Mouse (Mus musculus) yolk sac, embryonic 10.5 days (tissue): Measurements from ENCODE around the gene Gm16181.
"Not testable (repeated sequence)": the region's sequence is repeated elsewhere in the genome, so short reads cannot be mapped to it uniquely, and the experiment has no call there.

ENCODE experiments used
- DNase-seq: peaks from one replicate; pipeline ENCODE4 v3.0.0-alpha.2; 2017; ENCODE audit warnings: low spot score

The Gm16181 gene

DNA sequence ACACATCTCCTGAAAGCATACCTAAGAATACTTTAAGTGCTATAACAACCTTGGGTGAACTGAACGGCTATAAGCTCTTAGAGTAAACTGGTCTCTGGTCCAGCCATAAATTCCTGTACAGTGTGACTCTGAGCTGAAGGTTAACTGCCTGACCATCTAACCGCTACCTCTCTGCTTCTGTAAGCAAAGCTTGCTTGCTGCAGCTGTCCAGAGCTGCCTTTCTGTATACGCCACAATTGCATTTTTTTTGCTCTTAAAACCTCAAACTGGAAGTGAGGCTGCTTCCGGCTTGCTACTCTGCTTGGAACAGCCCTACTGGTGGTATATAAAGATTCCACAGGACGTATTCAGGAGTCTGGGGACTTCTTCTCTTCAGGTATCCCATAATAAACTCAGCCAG lies 12.0 kb downstream of the Gm16181 start:
- DNase-seq, result no peak

DNA sequence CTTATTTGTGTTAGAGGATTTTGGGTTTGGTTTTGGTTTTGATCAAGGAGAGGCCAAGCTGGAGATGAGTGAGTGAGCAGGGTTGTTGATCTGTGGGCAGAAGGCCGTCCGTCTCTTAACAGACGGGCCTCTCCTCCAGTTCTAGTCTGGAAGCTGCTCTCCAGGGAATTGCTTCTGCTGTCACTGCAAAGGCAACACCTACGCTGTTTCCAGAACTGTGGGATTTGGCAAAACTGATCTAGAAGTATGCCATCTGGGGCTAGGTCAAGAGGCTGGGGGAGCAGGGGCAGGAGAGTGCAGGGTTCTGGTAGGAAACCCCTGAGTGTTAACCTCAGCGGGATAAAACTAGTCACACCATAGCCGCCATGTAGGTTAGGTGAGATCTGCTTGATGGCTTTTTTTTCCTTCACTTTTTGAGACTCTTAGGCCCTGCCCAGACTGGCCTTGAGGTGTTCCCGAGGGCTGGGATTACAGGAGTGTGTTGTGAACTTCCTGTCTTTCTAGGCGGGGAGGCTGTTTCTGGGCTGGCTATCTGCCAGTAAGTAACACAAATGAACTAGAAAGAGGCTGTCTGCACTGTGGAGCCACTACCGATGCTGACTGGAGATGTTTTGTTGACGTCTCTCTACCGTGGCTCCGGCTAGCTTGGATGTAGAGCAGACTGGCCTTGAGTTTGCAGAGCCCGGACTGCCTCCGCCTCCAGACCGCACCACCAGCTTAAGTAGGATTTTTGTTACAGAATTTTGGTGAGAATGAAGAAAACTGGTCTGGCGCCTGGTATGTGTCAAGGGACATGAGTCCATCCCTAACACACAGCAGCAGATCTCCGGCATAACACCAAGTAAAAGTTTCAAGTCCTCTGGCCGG lies 12.7 kb downstream of the Gm16181 start, which contains the start of gene Atp6v1g2:
Gene Atp6v1g2 (plus strand): TSS at position 547 of the 867 bp plus-strand sequence.
- DNase-seq, result no peak

DNA sequence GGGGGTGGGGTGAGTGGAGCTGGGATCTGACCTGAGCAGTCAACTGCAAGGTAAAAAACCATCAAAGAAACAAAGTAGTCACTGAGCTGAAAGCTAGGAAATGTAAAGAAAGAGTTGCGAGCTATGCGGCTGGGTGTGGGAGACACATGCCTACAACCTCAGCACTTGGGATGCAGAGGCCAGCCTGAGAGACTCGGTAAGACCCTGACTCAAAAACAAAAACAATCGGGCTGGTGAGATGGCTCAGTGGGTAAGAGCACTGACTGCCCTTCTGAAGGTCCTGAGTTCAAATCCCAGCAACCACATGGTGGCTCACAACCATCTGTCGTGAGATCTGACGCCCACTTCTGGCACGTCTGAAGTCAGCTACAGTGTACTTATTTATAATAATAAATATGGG lies 13.5 kb downstream of the Gm16181 start:
- not testable (repeated sequence) for DNase-seq

DNA sequence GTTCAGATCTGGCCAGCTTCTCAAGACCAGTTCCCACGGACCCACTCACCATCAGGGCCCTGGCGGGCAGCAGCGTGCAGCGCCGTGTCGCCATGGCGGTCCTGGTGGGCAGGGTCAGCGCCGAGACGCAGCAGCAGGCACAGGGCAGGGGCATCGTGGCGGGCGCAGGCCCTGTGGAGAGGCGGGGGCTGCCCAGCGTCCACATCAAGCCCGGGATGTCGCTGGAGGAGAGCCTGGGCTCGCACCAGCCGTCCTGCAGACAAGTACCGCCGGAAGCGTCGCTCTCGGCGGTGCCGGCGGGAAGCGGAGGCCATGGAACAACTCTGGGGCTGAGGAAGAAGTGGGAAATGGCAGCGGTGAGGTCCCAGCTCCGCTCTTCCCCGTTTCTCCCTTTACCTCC lies 14.3 kb downstream of the Gm16181 start:
- DNase-seq, result peak; percentile 57

DNA sequence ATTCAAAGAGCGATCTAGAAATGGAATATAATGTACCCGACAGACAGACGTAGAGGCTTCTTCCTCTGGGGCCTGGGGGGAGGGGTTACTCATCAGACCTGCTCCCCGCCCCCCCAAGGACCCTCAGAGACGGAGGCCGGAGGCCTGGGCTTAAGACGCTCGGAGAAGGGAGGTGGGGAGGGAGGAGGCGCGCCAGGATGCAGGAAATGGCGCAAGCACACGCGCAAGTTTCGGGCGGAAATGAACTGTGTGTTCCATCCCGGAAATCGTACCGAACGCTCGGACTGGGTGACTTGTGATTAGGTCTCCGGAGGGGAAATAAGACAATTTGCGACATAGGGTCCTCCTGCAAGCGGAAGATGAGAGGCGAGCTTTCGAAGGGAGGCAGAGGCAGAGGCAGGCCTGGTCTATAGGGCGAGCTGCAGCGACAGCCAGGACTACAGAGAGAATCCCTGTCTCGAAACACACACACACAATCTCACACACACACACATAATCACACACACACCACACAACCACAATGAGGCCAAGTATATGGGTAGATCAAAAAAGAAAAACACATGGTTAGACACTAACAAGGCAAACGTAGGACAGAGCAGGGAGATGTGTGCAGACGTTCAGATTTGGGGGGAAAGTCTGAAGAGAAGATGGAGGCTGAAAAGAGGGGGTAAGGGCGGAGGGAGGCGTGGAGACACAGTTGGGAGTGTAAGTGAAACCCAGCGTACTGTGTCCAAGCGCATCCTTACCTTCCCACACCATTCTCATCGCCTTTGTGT lies 15.2 kb downstream of the Gm16181 start, which contains the start of gene Nfkbil1:
Gene Nfkbil1 (minus strand): TSS at position 179 of the 776 bp plus-strand sequence.
- peak; percentile 93 for DNase-seq

DNA sequence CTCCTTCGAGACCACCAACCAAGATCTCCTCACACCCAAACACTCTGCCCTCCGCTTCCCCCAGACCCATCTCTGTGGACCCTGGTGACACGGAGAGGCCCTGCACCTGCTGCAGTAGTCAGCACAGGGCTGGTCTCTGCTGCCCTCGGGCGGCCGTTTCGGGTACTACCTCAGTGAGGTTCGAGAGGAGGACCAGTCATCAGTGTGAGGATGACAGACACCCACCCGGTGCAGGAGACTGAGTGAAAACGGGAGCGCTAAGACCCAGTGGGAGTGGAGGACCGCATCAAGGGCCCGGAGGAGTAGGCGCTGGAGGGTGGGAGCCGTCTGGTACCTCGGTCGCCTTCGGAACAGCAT lies 15.7 kb downstream of the Gm16181 start:
- peak; percentile 91 for DNase-seq

DNA sequence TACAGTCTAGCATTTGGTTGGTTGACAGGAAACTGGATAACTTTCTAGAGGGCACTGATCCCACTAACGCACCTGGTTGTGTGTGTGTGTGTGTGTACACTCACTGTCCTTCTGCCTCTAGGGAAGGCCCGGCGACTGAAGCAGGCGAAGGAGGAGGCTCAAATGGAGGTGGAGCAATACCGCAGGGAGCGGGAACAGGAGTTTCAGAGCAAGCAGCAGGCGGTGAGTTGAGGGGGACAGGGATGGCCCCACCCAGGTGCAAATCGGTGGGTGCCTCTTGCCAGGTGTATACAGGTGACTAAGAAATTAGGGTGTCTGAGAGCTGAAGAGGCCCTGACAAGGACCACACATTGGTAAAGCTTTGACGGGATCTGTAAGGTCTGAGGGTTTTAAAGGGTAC lies 16.4 kb downstream of the Gm16181 start:
- no peak for DNase-seq

DNA sequence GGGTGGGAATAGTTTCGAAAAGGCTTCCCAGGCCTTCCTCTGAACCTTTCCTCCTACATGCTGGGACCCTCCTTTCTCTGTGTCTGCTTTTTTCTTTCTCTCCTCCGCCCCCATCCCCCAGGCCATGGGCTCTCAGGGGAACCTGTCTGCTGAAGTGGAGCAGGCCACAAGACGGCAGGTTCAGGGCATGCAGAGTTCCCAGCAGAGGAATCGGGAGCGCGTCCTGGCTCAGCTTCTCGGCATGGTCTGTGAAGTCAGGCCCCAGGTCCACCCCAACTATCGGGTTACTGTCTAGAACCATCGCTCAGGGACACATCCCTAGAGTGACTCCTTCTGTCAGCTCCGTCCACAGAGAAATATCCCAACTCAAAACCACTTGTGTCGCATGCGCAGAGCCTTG lies 16.9 kb downstream of the Gm16181 start:
- no peak for DNase-seq

DNA sequence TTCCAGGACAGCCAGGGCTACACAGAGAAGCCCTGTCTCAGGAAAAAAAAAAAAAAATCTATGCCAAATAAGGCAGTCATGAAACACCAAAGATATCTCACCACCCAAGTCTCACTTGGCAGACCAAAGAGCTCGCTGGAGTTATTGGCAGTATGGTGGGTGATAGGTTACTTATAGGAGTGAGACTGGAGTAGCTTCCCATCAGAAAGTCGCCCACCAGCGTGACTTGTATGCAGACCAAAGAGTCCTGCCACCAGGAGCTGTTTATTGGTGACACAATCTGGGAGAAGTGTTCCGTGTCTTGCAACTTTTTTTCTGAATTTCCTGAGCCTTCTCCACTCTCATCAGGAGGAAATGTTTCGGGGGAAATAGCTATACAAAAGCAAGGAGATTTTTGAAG lies 19.1 kb downstream of the Gm16181 start:
- no peak for DNase-seq

DNA sequence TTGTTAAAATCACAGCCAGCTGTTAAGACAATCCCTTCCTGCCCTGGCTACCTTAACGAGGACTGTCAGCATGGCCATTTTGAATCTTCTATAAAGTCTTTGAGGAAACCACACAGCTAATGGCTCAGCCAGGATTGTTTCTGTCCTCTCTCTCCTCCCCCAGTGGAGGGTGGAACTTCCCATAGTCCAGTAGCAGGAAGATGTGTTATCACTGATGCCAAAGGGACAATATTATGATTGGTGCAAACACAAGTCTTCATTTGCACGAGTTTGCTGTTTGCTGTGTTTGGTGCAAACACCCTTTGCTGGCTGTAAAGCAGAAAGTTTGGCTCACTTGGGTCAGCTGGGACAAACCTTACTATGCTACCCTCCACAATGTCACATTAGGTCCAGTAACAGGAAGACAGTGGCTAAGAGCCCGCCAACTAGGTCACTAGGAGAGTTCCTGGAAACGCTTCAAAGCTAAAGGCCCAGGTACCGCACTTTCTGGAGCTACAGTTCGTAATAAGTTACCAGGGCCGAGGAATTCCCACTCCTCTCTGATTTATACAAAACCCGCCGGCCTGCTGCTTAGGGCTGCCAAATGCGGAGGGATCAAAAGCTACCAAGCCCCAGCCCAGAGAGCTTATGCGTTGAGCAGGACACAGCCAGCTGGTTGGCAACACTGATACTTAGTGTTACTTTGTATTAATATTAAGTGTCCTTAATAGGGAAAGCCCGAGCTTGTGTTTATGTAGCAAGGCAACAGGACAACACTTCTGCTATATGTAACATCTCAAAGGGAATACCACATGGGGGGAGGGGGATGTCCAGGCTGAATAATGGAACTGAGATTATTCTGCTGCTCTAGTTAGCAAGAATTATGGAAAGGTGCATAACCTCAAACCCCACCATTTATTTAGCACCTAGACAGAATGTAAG lies 20.0 kb downstream of the Gm16181 start:
- DNase-seq, result no peak

DNA sequence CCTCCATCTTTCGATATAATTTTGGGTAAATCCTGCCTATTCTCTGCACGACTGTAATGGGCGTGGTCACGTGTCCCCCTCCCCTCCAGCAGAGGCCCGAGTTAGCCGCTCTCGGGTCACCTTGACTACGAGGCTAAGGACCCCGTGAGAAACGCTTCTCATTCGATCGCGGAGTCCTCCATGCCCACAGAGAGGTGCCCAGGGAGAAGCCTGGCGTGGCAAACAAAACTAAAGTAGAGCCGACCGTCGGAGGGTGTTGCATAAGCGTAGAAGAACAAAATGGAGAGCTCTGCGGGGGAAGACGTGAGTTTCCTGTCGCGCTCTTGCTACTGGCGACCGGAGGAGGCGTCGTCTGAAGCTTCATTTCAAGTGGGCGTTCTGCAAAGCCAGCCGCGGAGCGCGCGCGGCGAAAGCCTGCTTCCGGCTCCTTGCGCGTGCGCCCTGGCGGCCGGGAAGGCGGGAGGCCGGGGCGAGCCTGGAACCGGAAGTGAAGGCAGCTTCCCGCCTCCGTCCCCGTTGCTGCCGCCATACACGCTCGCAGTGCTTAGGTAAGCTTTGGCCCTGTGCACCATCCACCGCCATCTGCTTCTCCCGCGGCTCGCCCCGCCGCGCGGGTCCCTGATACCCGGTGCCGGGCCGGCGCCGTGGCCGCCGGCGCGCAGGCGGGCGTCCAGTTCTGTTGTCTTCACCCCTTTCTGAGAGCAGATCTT lies 20.8 kb downstream of the Gm16181 start, which contains the start of gene Ddx39b:
Gene Ddx39b (plus strand): TSS at position 442 of the 710 bp plus-strand sequence.
- peak; percentile 97 for DNase-seq

DNA sequence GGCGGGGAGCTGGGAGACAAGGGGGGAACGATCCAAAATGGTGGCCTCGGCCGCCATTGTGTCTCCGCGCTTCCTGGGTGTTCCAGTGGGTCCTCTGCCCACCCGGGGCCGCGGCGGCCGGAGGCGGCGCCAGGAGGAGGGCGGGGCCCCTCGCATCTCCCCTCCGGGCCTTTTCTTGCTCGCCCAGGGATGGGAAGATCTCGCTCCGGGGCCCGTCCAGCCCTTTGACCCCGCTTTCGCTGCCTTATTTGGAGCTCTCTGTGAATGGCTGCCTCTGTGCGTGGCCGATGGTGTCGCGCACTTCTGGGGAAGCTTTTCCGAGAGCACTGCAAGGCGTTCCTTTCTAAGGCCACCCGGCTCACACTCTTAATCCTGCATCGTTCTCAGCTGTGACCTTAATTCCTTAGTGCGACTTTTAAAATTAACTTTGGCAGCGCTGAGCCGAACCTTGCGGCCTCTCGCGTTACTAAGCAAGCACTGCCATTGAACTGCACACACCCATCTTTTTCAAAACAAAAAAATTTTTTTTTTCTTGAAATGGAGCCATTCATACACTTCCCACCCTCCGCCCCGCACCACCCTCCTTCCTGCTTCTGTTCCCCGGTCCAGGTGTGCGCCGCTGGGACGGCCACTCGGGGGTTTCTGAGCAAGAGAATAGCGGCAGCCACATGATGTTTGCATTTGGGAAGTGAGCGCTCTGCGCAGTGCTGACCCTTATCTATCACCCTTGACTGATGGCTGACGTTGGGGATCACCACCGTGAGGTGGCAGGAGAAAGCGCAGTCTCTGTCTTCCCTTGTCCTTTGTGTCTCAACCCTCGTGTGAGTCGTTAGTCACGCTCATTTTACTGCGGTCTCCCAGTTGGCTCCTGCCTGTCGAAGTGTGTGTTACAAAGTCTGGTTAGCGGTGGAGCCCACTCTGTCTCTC lies 21.6 kb downstream of the Gm16181 start:
- DNase-seq, result peak; percentile 77

DNA sequence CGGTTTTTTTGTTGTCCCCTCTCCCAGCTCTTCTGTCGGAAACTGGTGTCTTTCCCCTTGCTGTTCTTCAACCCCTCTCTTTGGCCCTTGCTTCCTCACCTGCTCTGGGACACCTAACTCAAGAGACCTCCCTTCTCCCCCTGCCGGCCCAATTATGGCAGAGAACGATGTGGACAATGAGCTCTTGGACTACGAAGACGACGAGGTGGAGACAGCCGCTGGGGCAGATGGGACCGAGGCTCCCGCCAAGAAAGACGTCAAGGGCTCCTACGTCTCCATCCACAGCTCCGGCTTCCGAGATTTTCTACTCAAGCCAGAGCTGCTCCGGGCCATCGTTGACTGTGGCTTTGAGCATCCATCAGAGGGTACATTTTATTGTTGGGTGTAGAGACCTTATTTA lies 22.5 kb downstream of the Gm16181 start:
- peak; percentile 50 for DNase-seq

DNA sequence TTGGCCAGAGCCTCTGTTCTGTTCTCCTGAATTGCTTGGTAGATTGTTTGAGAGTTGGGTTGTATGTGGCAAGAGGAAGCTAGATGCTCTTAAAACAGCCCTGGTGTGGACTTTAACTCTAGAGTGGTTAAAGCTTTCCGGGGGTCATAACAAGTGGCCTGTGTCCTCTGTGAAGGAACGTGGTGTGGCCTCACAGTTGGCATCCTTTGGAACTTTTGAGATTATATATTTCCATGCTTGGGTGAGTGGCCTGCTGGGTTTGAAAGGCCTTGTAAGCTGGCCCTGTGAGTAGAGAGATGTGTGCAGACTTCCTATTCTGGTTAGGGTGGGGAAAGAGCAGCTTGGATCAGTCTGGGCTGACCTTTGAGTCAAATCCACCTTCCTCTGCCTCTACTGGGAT lies 24.4 kb downstream of the Gm16181 start:
- DNase-seq, result no peak

DNA sequence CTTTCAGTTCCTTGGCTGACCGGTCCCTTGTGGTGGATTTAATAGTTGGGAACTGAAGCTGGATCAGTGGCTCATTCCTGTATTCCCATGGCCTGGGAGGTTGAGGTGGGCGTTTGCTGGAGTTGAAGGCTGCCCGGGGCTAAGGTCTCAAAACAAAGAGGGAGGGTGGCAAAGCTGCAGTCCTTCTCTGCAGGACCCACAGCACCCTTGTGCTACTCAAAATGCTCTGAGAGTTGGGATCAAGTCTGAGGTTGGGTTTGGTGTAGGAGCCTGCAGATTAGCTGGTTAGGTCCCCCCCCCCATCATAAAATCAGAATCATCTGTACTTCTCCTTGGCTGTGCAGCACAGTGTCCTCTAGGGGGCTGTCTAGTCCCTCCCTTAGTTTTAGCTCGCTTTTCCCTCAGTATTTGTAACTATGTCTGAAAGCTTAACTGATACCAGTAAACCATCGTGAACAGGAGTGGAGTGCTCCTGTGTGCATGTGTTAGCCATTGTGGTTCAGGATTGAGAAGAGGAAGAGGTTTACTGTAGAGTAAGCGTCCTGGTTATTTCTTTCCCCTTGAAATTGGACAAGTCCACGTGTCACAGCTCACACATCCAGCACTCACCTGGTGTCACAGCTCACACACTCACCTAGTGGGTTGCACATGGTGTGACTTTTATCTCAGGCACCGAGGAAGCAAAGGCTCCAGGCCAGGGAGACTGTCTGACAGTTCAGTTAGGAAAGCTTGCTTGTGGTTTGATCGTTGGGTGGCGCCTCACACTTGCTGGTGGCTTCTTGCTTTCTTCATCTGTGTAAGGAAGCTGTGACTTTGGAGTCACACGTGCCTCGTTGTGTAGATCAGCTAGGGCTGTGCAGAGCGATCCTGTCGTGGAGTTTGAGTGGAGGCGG lies 25.3 kb downstream of the Gm16181 start:
- DNase-seq, result no peak

DNA sequence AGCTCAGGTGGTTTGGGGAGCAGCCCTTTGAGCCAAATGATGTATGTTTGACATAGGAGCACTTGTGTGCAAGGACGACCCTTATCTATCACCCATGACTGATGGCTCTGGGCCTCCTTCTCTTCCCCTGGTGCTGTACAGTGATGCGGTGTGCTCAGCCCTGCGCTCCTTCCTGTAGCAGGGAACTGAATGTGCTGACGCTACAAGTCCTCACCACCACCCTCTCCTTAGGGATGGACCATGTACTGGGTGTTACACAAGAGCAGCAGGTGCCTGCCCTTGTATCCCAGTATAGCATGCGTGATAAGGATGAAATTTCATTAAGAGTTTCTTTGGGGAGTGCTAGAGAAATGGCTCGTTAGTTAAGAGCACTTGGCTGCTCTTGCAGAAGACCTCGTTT lies 26.5 kb downstream of the Gm16181 start:
- DNase-seq, result no peak

DNA sequence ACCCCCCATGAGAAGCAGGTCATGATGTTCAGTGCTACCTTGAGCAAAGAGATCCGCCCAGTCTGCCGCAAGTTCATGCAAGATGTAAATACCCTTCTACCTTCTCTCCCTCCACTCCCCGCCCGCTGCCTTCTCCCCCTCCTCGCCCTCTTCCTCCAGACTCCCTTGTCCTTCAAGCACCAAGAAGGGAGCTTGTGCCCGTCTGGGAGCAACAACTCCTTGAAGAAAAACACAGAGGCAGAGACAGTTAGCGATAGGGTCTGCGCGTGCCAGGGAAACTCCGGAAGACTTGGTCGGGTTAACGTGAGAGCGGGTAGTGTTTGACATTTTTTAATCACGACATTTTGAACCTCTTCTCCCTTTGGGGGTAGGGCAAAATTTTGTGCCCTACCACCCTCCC lies 28.4 kb downstream of the Gm16181 start:
- no peak for DNase-seq

DNA sequence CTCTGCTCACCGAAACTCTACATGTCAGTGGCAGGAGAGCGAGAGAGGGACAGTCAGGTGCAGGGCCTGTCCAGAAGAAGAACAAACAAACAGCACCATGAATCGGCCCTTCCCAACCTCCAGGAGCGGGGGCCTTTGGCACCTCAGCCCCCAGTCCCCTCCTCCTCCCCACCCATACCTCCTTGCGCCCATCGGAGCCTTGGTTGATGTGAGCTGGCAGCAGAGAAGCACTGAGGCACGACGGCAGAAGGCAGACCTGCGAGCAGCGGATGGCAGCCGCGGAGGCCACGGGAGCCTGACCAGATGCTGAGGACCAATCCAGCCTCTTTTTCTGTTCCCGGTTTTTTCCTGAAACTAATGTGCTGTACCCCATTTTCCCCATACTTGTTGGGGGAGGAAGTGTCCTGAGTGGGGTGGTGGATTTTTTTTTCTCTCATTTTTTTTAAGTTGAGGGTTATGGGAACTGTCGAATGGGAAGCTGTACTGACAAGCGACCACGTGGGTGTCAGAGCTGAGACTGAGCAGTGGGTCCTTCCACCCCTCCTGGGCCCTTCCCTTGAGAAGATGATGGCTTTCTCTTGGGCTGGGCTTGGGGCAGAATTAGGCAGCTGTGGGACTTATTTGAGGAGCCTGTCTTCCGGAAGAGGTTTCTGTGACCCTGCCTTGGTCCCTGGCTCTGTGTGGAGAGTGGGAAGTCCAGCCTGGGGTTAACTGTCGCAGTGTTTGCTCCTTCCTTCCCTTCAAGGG lies 29.0 kb downstream of the Gm16181 start:
- no peak for DNase-seq
